Mouse (Mus musculus): ENCODE measurements around the gene Chic2. TPM values are rescaled to one million over a fixed set of nuclear protein-coding genes. Genes with fewer than 3 reads are reported as not detected.

The Chic2 gene
- total and polyA plus RNA-seq, 2 experiments from 2014 or later: 12.8 to 33.9 TPM

DNA sequence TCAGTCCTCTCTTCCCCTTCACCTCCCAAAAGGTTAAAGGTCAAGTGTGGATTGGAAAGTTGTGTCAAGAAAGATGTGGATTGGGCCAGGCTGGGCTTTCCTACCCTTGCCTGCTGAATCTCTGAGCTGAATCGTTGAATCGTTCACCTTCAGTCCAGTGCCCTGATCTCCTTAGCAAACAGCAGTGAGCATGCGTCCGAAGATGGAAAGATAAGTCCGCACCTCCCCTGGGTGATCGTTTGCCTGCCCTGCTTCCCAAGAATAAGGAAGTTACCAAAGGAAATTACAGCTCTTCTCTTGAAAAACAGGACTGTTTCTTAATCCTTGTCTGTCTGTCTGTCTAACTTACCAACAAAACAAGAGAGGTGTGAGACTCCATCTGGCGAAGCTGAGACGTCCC is 96.1 kb downstream of the Chic2 start:
- Histone ChIP-seq H3K4me3 (ENCODE audit: low read length) (no peak overlapping the region), H3K4me1 (ENCODE audit: insufficient read depth, low read length) (no peaks in the 10 kb centered on the region), H3K27ac (no peak overlapping the region), H3K9me3 (ENCODE audit: low read length) (no peaks in the 10 kb centered on the region), H3K27me3 (ENCODE audit: insufficient read depth, low read length) (no peaks in the 10 kb centered on the region), H3K36me3 (ENCODE audit: insufficient read depth, low read length) (no peaks in the 10 kb centered on the region), H3K9ac (replicated peaks; ENCODE audit: low read length) (no peak overlapping the region), H3K4me2 (ENCODE audit: low read depth, low read length) (no peak overlapping the region)
- ATAC-seq: no peak
- DNase-seq (ENCODE audit: low spot score): no peak
- no peak for TF ChIP-seq CTCF (IDR thresholded peaks at IDR 0.05; ENCODE audit: low read depth)
- WGBS: 81% methylated on average over 8 of the region's 8 CpGs

Other genes starting within 250 kb of the Chic2 start
- 0.47 TPM in 1 of 2 replicates, not detected in the other for gene Gsx2, start 30.8 kb upstream of the Chic2 start, total RNA-seq (2014; rRNA removed)
- gene Gsx2, start 30.8 kb upstream of the Chic2 start, polyA plus RNA-seq (2015; fragmentation: Nextera tagmentation; extraction: Ambion mirVana): 0.14 TPM in 1 of 2 replicates, not detected in the other
- gene Pdgfra, start 107.5 kb upstream of the Chic2 start, total RNA-seq (2014; rRNA removed): 60.2 and 63.0 TPM in 2 replicates
- 21.9 and 25.7 TPM in 2 replicates for gene Pdgfra, start 107.5 kb upstream of the Chic2 start, polyA plus RNA-seq (2015; fragmentation: Nextera tagmentation; extraction: Ambion mirVana)